Mouse (Mus musculus): ENCODE measurements at regions not wholly inside any gene's neighbourhood (a gene's known extent, or its start where the extent isn't known, plus 50 kb on each side); places are given as distances from the start of the nearest gene placed in this dataset.

DNA sequence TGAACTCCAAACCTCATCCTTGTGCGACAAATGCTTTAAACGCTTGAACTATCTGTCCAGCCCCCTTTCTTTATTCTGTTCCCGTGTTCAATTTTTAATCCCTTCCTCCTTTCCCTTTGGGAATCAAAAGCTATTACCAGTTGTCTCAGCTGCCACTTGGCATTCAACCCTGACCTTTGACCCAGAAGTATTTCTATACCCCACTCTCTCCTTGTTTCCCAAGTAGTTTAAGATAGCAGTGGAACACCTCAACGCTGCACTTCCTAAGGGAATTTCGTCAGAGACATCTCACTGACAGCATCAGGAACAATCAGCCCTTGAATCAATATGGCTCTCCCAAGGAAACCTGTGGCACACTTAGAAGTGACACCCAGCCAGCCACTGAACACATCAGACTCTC, 229.1 kb downstream of the Pros1 start:
- H3K27ac ChIP-seq = no peak overlapping the region
- intact Hi-C loops (cut with DNase I) = no loop called here
- DNase-seq = no peak
- H3K4me3 ChIP-seq = no peak overlapping the region
- no peak for TF ChIP-seq CTCF (IDR thresholded peaks at IDR 0.05)

DNA sequence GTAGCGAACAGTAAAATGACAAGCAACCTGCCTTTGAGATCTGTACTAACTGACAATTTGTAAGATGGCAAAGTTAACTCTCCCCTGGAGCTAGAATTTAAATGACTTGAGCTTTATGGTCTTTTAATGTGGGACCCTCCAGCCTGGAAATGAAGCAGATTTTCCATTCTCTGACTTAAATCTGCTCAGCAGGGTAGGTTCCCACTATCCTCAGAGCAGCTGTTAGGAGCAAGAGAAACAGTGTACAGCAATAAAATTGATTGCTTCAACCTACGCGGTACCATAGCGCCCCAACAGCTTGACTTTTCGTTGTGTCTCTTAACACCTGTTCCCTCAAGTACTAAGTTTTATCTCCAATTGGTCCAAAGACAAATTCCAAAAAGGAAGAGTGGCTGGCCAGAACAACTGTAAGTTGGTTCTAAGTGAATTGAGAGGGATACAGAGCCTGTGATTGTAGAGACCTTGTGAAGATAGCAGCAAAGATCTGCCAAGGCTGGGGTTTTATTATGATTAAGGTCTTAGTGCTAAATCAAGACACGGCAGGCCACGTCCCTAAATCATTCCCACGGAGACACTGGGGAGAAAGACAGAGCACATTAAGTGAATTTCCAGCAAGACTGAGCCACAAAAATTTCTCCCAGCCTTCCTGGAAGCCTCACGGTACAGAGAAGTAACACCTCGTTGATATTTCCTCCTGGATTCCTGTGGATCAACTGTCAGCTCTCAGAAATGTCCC, 230.1 kb downstream of the Pros1 start:
- intact Hi-C loops (cut with DNase I) = no loop called here
- H3K27ac ChIP-seq = no peak overlapping the region
- no peak for TF ChIP-seq CTCF (IDR thresholded peaks at IDR 0.05)
- no peak overlapping the region for H3K4me3 ChIP-seq
- DNase-seq = no peak

DNA sequence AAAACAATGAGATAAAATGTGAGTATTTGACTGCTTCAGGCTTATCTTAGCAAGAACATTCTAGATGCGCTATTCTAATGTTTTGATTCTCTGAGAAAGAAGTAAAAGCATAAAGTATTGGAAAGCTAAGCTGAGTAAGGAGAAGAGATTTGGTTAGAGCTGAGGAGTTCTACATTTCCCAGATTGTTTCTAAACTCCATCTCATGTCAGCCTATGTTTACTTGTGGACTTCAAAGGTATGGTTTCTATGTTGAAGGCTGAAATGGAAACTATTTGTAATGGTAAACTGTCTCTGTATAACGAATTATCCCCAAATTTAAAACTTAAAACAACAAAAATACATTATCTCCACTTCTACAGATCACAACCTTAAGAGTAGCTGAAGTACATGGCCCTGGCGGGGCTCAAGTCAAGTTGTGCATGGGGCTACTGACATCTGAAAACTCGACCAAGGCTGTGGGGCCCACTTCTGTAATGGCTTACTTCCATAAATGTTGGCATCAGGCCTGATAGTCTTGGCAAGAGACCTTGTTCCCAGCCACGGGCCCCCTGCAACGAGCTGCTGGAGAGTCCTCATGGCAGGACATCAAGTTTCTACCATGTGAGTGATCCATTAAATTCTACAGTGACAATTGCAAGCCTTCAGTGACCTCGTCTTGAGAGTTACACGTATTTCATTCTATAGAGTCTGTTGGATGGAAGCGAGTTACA, 232.1 kb downstream of the Pros1 start:
- Histone ChIP-seq H3K4me3 (no peak overlapping the region), H3K27ac (no peak overlapping the region)
- intact Hi-C loops (cut with DNase I) = no loop called here
- no peak for TF ChIP-seq CTCF (IDR thresholded peaks at IDR 0.05)
- no peak for DNase-seq

DNA sequence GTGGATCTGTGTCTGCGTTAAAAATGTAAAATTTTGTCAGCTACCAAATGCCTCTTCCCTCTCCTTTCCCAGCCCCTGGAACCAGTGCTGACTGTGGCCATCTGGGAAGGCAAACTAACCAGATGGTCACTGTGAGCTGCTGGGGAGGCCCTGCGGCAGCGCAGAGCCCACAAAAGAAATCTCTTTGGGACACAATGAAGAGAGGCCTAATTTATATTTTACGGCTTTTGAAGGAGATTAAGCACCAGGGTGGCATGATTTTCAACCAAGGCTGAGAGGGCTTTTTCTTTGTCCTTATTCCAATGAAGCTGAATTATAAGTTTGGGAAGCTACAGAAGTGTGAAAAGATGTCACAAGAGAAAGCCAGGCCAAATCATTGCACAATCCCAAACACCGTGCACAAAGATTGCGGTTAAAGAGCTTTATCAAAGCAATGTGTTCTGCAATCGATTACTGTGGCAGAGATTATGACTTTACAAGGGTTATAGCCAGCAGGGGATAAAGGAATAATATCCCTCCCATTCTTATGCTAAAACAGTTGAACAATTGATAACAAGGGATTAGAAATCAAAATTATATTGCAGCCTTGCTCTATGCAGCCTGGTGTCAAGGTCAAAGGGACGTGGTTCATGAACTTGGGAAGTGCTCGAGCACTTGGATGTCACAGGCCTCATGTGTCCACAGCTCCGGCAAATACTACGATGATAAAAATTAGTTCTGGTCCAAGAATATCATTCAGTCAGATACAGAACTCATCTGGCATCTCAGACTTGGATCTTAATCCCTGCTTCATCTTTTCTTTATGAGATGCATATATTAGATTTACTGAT, 237.6 kb downstream of the Pros1 start:
- H3K4me3 ChIP-seq = no peak overlapping the region
- TF ChIP-seq CTCF (IDR thresholded peaks at IDR 0.05) = no peak
- DNase-seq = no peak
- no peak overlapping the region for H3K27ac ChIP-seq
- intact Hi-C loops (cut with DNase I) = no loop called here

DNA sequence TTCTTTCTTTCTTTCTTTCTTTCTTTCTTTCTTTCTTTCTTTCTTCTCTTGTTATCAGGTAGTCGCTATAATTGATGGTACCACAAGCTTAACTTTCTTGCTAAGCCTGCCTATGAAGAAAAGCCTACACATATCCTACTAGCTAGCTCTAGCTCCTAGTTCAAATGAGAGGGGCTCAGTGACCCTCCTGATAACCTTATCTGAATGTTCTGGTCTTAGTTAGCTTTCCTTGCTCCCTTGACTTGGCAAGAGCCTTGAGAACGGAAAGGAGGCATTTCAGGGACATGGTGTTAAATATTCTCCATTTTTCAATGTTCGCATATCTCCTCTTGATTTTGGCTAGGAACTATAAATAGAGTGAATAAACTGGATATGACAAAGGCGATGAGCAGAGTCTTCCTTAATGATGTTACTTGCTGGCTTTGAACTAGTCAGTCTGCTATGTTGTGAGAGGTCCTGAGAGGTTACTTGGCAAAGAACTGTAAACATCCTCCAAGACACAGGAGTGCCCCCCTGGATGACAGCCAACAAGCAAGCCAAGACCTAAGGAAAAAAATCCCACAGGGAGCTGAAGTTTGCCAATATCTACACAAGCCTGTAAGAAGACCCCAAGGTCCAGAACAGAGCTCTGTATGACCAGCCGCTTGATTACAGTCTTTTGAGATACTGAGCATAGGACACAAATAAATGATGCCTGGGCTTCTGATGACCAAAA, 240.2 kb downstream of the Pros1 start:
- Histone ChIP-seq H3K4me3 (no peak overlapping the region), H3K27ac (no peak overlapping the region)
- intact Hi-C loops (cut with DNase I) = no loop called here
- no peak for DNase-seq
- no peak for TF ChIP-seq CTCF (IDR thresholded peaks at IDR 0.05)

DNA sequence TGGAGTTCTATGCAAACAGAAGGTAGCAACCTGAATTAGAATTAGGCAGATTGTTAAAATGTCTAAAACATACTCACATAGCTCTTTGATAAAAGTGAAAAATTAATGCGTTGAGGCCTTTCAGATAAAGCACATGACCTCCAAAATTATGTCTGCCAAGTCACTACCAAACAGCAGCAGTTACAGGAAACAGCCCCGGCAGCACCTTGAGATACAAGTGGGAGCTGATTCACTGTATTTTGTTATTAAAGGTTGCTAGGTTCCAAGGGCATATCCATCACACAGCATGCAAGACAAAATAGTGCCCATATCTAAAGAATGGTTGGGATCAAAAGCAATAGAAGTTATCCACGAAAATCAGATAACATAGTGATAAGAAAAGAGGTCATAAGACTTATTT, 248.3 kb downstream of the Pros1 start:
- intact Hi-C loops (cut with DNase I) = no loop called here
- H3K27ac ChIP-seq = no peak overlapping the region
- H3K4me3 ChIP-seq = no peak overlapping the region
- no peak for DNase-seq
- TF ChIP-seq CTCF (IDR thresholded peaks at IDR 0.05) = no peak

DNA sequence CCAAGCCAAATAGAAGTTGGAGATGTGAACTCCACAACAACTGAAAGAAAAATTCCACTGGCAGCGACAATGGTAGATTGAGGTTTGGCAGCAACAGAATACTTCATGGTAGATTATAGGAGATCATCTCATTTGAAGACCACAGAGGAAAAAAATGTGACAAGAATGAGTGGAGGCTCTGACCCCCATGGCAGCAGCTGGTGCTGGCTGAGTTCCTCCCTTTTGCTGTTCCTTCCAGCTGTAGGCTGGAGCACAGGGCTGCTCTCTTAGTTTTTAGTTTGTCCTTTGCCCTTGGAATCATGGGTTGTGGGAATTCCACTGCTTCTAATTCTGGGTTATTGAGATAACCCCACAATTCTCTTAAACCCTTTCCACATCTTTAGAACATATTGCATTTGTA, 248.8 kb downstream of the Pros1 start:
- intact Hi-C loops (cut with DNase I) = no loop called here
- no peak overlapping the region for H3K4me3 ChIP-seq
- no peak for TF ChIP-seq CTCF (IDR thresholded peaks at IDR 0.05)
- H3K27ac ChIP-seq = no peak overlapping the region
- no peak for DNase-seq

DNA sequence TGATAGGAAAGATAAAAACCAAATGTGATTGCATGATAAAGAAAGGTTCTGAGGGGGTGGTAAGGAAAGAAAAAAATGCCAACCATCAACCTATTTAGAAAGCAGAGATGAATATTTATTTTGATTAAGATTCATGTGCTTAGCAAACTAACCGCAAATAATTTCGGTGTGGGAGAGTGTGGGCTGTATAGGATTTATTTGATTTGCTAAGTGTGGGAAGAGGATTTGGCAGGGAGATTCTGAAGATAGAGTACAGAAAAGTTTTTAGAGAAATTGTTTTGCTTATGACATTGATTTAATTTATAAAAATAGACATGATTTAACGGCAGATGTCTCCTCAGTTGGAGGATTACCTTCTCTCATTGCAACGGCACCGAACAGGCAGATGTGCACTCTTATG, 250.3 kb downstream of the Pros1 start:
- DNase-seq = no peak
- intact Hi-C loops (cut with DNase I) = no loop called here

DNA sequence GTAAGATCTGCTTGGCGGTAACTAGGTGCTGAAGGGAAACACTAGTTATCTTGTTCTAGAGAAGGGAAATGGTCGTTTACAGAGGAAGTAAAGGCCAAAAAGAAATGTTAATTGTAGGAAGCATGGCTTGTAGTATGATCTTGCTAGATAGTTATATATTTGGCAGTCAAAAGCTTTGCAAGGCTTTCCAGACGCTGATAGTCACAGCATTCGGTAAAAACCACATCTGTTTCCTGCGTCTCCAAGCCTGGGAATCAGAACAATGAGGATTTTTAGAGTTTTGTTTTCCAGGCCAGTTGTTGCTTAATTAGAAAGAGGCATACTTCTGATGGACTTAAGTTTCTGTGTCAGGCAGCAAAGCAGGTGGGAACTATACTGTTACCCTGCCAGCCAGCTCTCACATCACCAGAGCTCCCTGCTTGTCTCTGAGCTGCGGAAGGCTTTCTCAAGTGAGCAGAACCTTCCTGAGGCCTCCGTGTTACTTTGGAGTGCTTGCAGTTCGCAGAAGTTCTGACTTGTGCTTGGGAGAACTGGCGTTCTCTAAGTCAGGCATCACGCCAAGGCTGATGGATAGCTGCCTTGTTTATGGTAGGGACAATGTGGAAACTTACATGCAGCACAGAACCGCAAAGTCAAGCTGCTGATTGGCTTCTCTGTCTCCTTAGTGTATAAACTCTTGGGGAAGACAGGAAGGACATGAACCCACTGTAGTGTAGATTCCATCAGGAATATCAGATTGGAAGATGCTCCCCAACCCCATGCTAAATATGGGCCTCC, 251.0 kb downstream of the Pros1 start:
- H3K27ac ChIP-seq = no peak overlapping the region
- peak; percentile 32 for DNase-seq
- intact Hi-C loops (cut with DNase I) = no loop called here
- TF ChIP-seq CTCF (IDR thresholded peaks at IDR 0.05) = no peak
- no peak overlapping the region for H3K4me3 ChIP-seq

More for the DNA sequence above, 250.3 kb downstream of the Pros1 start:
- no peak for TF ChIP-seq CTCF (IDR thresholded peaks at IDR 0.05)
- H3K4me3 ChIP-seq = no peak overlapping the region
- H3K27ac ChIP-seq = no peak overlapping the region

DNA sequence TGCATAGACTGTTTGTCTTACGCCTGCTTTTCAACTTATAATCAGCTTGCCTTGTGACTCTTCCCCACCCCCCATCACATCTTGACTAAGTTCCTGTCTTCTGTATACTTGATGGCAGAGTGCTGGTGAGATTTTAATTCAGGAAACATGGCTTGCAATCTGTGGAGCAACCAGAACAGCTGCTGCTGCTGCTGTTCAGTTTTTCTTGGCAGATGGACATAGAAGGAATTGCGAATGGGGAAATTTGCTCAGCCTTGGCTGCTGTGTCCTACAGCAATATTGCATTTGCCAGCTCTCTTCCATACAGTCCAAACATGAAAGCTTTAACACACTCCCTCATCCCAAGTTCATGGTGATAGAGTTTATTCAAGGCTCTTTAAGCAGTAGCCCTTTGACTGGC, 262.3 kb downstream of the Pros1 start:
- Histone ChIP-seq H3K4me3 (no peak overlapping the region), H3K27ac (no peak overlapping the region)
- DNase-seq = no peak
- intact Hi-C loops (cut with DNase I) = no loop called here
- no peak for TF ChIP-seq CTCF (IDR thresholded peaks at IDR 0.05)

DNA sequence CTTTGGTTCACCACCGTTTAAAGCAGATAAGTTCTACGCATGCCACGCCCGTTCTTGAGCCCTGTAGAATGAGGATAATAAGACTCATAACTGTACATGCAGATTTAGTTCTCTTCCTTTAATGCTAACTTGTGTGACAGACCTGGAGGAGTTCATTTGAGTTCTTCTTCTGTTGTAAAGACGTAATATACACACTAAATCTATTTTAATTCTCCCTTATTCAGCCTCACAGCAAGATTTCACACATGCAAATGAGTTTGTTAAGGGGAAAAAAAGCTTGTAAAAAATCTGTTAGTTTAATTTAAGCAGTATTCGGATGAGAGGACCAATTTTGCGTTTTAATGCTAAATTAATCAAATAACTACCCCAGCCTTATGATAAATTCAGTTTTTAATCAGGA, 264.6 kb downstream of the Pros1 start:
- DNase-seq = no peak
- no peak overlapping the region for H3K27ac ChIP-seq
- intact Hi-C loops (cut with DNase I) = no loop called here
- H3K4me3 ChIP-seq = no peak overlapping the region
- TF ChIP-seq CTCF (IDR thresholded peaks at IDR 0.05) = no peak

DNA sequence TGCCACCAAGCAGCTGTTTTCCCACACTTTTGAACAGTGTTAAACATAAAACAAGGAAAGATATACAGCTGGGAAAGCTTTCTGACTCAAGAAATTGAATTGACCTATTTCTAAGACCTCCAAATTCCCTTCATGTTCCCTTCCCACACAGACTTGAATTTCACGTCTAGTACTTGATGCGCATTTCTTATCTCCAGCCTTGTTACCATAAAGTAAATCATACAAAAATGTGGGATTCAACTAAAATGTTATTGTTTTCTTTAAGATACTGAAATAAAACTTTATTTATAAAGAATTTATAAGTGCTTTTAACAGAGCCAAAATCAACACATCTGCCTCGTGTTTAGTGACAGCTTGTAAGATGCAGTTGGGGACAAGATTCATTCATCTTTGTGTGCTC, 289.7 kb downstream of the Pros1 start:
- intact Hi-C loops (cut with DNase I) = no loop called here

More for the DNA sequence above, 289.7 kb downstream of the Pros1 start:
- Histone ChIP-seq H3K4me3 (no peak overlapping the region), H3K27ac (no peak overlapping the region)
- TF ChIP-seq CTCF (IDR thresholded peaks at IDR 0.05) = no peak
- DNase-seq = no peak
